ENCODE assay signal across 16 mouse cellular contexts in the genomic region with DNA sequence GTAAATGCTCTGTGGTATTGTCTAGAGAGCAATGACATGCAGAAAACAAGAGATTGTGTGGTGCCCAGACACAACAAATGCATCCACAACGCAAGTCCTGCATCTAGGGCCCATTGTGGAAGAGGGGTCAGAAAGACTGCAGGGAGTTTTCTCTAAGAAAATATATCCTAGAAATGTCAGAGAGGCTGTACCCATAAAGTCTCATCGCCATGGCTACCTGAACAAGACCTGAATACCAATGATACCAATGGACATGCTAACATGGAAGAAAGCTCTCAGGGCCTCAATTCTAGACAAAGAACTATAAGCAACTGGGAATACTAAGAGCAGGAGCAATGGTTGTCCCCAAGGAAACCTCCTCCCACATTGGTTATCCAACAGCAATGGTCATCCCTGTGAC. TPM values are rescaled to one million over a fixed set of nuclear protein-coding genes. Genes with fewer than 3 reads are reported as not detected.
"Had no signal": no experiment of that assay in that cellular context is flagged by ENCODE, and none has a peak within 500 bp of the region (broad histone marks: within the 10 kb centered on the region; RNA-seq: fewer than 3 reads in every experiment).

No protein-coding gene starts in this region.

- H3K9me3 ChIP-seq: liver, embryonic 13.5 days; stomach, embryonic 15.5 days had no signal

- H3K9ac ChIP-seq: liver, embryonic 13.5 days; stomach, embryonic 15.5 days had no signal

- H3K27ac ChIP-seq: liver, embryonic 13.5 days; stomach, embryonic 15.5 days had no signal

- H3K27me3 ChIP-seq: liver, embryonic 13.5 days; stomach, embryonic 15.5 days had no signal

- H3K4me1 ChIP-seq: liver, embryonic 13.5 days; stomach, embryonic 15.5 days had no signal

- DNase-seq: kidney, adult 18-20 months; kidney, adult 9 months; kidney, postnatal 14 days; kidney, postnatal 4 days; left cerebral cortex, postnatal 4 days; liver, embryonic 13.5 days; lung, adult 2 months; lung, postnatal 14 days; lung, postnatal 4 days; retina, postnatal 1 day; right cerebral cortex, postnatal 25 days; spleen, adult 18-20 months; thymus, postnatal 25 days had no signal

- H3K4me2 ChIP-seq: liver, embryonic 13.5 days; stomach, embryonic 15.5 days had no signal

- H3K36me3 ChIP-seq: liver, embryonic 13.5 days; stomach, embryonic 15.5 days had no signal

- ATAC-seq: intestine, embryonic 16.5 days had no signal

- H3K4me3 ChIP-seq: liver, embryonic 13.5 days; stomach, embryonic 15.5 days had no signal

RNA-seq across cellular contexts. Expression of a gene that starts 34.0 kb away (rescaled TPM):
- polyA plus RNA-seq: liver, adult 2 months; liver, embryonic 13.5 days had no signal
